Mouse (Mus musculus) cerebellum, adult 2 months (tissue): ENCODE data around the gene Rpl38.

Experiments used
- CTCF ChIP-seq: fragments of 200-500 bp; IDR thresholded peaks from 2 replicates; pipeline ENCODE4 v1.5.1; 2011; ENCODE audit warnings: low read depth, mild to moderate bottlenecking, control low read depth, low read length, moderate library complexity, borderline replicate concordance; ENCODE audit not compliant: insufficient read depth
- POLR2A ChIP-seq: fragments of 200-500 bp; IDR thresholded peaks from 2 replicates; pipeline ENCODE4 v1.6.1; 2011; ENCODE audit warnings: low read length, control low read depth, borderline replicate concordance; ENCODE audit not compliant: insufficient read depth

GRCm38 (mm10) chr11:114636727-114637505 lies 31.4 kb upstream of the Rpl38 start:
- TF ChIP-seq POLR2A (no peak), CTCF (no peak)
